Mouse (Mus musculus): Measurements from ENCODE around the gene Dazap2.

- TF ChIP-seq CTCF (IDR thresholded peaks at IDR 0.05; ENCODE audit: borderline replicate concordance, insufficient read depth, low read depth, low read length) (no peak), POLR2A (IDR thresholded peaks at IDR 0.05; ENCODE audit: borderline replicate concordance, insufficient read depth, low read length) (no peak)
These were observed 27.3 kb downstream of the Dazap2 start for GRCm38 (mm10) chr15:100642451-100642850.
